Mouse (Mus musculus) ES-E14 (cell line): ENCODE data around the gene Gm49425. TPM values are rescaled to one million over a fixed set of nuclear protein-coding genes. Genes with fewer than 3 reads are reported as not detected.

ENCODE experiments used
- DNase-seq: peaks from one replicate; pipeline ENCODE4 v3.0.0-alpha.2; 2013; ENCODE audit warnings: low read depth, low spot score
- H3K27ac ChIP-seq: 2 replicates; pipeline ENCODE4 v1.5.1; 2012; ENCODE audit warnings: low read depth, mild to moderate bottlenecking, low read length, moderate library complexity, mixed read lengths; ENCODE audit not compliant: poor library complexity, insufficient read depth, severe bottlenecking
- H3K36me3 ChIP-seq: 2 replicates; pipeline ENCODE4 v1.6.1; 2012; ENCODE audit warnings: mild to moderate bottlenecking, low read length, moderate library complexity, mixed read lengths; ENCODE audit not compliant: control insufficient read depth, poor library complexity, insufficient read depth, severe bottlenecking
- H3K4me1 ChIP-seq, 2 experiments: fragments of 150-350 bp in 1 of 2; sonication (generic) in 1 of 2; 2 replicates each; pipeline ENCODE4 v1.6.1; 2012; ENCODE audit warnings: low read length in 2 of 2, mild to moderate bottlenecking in 1 of 2, mixed read lengths in 1 of 2; ENCODE audit not compliant: control insufficient read depth in 2 of 2, insufficient read depth in 2 of 2, poor library complexity in 1 of 2
- H3K4me3 ChIP-seq, 2 experiments: fragments of 150-350 bp in 1 of 2; sonication (generic) in 1 of 2; 2 replicates each; pipeline ENCODE4 v1.5.1; 2012; ENCODE audit warnings: low read length in 2 of 2, low read depth in 1 of 2, mild to moderate bottlenecking in 1 of 2, mixed read lengths in 1 of 2; ENCODE audit not compliant: insufficient read depth in 1 of 2, poor library complexity in 1 of 2, severe bottlenecking in 1 of 2
- H3K9ac ChIP-seq: 2 replicates; pipeline ENCODE4 v1.6.1; 2012; ENCODE audit warnings: low read depth, mild to moderate bottlenecking, low read length, mixed read lengths; ENCODE audit not compliant: poor library complexity, insufficient read depth, severe bottlenecking
- H3K9me3 ChIP-seq: fragments of 150-350 bp; sonication (generic); 2 replicates; pipeline ENCODE4 v1.6.1; 2012; ENCODE audit warnings: low read depth, mild to moderate bottlenecking, low read length; ENCODE audit not compliant: control insufficient read depth, insufficient read depth
- CHD2 ChIP-seq: IDR thresholded peaks from 2 replicates; pipeline ENCODE4 v1.6.1; 2014; ENCODE audit warnings: mild to moderate bottlenecking, low read depth, low read length, inconsistent platforms
- HCFC1 ChIP-seq: IDR thresholded peaks from 2 replicates; pipeline ENCODE4 v1.6.1; 2012; ENCODE audit warnings: low read length, inconsistent platforms, borderline replicate concordance; ENCODE audit not compliant: insufficient read depth
- MAFK ChIP-seq: IDR thresholded peaks from 2 replicates; pipeline ENCODE4 v1.6.1; 2014; ENCODE audit warnings: mild to moderate bottlenecking, low read depth, low read length, inconsistent platforms; ENCODE audit not compliant: insufficient read depth
- ZC3H11A ChIP-seq: IDR thresholded peaks from 2 replicates; pipeline ENCODE4 v1.6.1; 2012; ENCODE audit warnings: low read depth, mild to moderate bottlenecking, inconsistent platforms, low read length, borderline replicate concordance
- ZNF384 ChIP-seq: IDR thresholded peaks from 2 replicates; pipeline ENCODE4 v1.6.1; 2012; ENCODE audit warnings: low read depth, low read length, inconsistent platforms
- in situ Hi-C, 2 experiments: fragments of 600-800 bp; cut with MboI; formaldehyde crosslinking; loops; one replicate each; pipeline ENCODE4 v1.15.1; 2025; ENCODE audit warnings: low sequenced_read_pairs in 2 of 2, inconsistent platforms in 1 of 2; ENCODE audit not compliant: unreplicated experiment in 2 of 2
- total RNA-seq: library from RNA; depleted of rRNA; stranded (reverse); fragments of 300-350 nt; gene quantifications from 2 replicates; pipeline ENCODE4 v1.2.3, GENCODE M21; 2012

Gene Gm49425
- total RNA-seq, 1 experiment: not detected

DNA sequence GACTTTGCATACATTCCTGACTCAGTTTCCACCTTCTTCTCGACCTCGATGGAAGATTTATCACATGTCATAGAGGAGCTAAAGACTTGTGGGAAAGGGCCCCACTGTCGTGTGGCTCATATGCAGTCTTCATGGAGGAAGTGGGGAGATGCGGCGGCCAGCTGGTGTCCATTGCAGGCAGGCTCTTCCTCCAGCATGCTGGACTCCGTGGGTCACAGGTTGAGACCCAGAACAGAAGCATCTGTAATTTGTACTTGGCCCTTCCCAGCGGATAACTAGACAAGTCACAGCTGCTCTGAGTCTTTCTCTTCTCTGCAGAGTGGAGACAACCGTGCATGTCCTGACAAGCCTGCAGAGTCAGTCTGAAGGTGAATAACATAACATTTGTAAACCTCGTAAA, 8.8 kb downstream of the Gm49425 start:
- no peaks in the 10 kb centered on the region for H3K9me3 ChIP-seq

DNA sequence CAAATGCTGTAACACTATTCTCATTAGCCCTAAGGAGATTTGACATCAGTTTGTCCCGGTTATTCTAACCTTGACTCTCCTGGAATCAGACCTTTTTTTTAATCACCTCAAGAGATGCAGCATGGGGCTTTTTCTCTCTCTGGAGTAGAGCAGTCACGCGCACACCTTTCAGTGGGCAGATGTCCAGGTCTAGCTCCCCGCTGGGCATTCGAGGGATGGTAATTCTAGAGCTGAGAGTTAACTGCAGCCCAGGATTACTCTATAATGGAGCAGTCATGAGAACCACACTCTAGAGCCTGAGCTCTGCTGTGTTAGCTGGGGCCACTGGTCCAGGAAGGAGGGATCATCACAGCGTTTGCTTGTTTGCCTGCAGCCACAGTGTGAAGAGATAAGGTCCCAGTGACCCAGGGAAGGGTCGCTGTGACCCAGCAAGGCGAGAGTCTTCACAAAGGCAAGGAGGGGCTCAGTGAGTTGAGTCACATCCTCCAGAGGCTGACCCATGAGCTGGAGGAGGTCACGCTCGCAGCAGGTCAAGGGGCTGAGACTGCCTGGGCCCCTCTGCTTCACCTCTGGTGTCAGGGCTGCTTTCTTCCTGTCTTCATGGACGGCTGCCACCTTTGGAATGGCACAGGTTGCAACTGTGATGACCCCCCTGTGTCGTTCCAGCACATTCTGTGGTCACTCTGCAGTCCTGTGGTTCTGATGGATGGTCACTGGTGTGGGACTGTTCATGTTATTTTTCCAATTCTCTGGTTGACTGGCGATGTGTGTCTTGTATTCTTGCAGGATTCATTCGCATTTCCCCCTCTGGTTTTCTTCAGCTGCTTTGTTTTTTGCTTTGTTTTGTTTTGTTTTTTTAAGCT, 9.9 kb downstream of the Gm49425 start:
- Histone ChIP-seq H3K27ac (no peak overlapping the region), H3K9me3 (no peaks in the 10 kb centered on the region), H3K9ac (no peak overlapping the region), H3K4me3 (no peak overlapping the region), H3K36me3 (no peaks in the 10 kb centered on the region), H3K4me1 (no peaks in the 10 kb centered on the region)
- DNase-seq: no peak
- in situ Hi-C loops: loop anchor here in 1 of 2 experiments (10.0 kb wide), 1 partner anchor 172 kb away; no protein-coding TSS in a partner anchor
- TF ChIP-seq CHD2 (no peak), MAFK (no peak), ZNF384 (no peak), ZC3H11A (no peak), HCFC1 (no peak)

More for the DNA sequence above, 8.8 kb downstream of the Gm49425 start:
- Histone ChIP-seq H3K36me3 (no peaks in the 10 kb centered on the region), H3K4me3 (no peak overlapping the region), H3K27ac (no peak overlapping the region), H3K9ac (no peak overlapping the region), H3K4me1 (no peaks in the 10 kb centered on the region)
- in situ Hi-C loops: loop anchor here in 1 of 2 experiments (10.0 kb wide), 1 partner anchor 173 kb away; no protein-coding TSS in a partner anchor
- TF ChIP-seq MAFK: no peak
- TF ChIP-seq ZNF384: no peak
- no peak for TF ChIP-seq CHD2
- TF ChIP-seq ZC3H11A: no peak
- TF ChIP-seq HCFC1: no peak
- no peak for DNase-seq

DNA sequence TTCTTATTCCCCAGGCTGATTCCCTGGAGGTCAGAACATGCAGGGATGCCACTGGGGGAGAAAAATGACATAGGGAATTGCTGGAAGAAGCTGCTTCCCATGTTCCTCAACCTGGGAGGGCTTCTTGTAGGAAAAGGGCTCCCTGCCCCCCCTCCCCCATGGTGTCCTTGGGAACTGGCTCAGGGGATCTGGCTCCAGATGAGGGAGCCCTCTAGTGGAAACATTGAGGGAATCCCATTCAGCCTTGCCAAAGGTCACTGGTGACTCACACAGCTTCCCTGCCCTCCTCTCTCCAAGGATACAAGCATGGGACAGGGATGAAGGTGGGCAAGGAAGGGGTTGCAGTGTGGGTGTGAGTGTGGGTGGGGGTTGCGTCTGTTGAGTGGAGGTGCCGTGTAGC, 19.9 kb downstream of the Gm49425 start:
- Histone ChIP-seq H3K9ac (no peak overlapping the region), H3K27ac (no peak overlapping the region), H3K4me1 (no peaks in the 10 kb centered on the region), H3K36me3 (no peaks in the 10 kb centered on the region), H3K9me3 (no peaks in the 10 kb centered on the region), H3K4me3 (no peak overlapping the region)
- in situ Hi-C loops: no loop called here
- peak; percentile 37; the same call in 1 of the 2 replicates for TF ChIP-seq ZC3H11A
- TF ChIP-seq HCFC1: no peak
- no peak for TF ChIP-seq MAFK
- DNase-seq: peak; percentile 28

DNA sequence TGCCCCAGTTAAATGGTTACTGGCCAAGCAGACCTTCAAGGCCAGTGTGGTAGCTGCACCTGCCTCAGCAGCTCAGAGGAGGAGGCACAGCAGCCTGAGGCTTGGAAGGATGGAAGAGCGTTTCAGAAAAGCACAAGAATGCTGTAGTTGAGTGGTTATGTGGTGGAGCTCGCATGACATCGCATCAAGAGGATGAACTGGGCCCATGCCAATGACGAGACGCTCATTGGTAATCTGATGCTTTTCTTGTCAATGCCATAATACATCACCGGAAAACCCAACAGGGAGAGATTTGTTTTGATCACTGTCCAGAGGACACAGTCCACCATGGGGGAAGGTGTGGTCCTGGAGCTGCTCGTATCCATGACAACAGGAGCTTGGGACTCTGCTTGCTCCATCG, 21.8 kb downstream of the Gm49425 start:
- no peak overlapping the region for H3K4me3 ChIP-seq
- in situ Hi-C loops: no loop called here
- DNase-seq: no peak
- H3K9me3 ChIP-seq: no peaks in the 10 kb centered on the region
- H3K27ac ChIP-seq: no peak overlapping the region
- no peak for TF ChIP-seq CHD2
- no peak for TF ChIP-seq HCFC1
- TF ChIP-seq ZC3H11A: no peak
- TF ChIP-seq ZNF384: no peak
- TF ChIP-seq MAFK: no peak
- H3K4me1 ChIP-seq: no peaks in the 10 kb centered on the region
- H3K9ac ChIP-seq: no peak overlapping the region
- H3K36me3 ChIP-seq: no peaks in the 10 kb centered on the region
